Mouse (Mus musculus) heart, postnatal 4 days (tissue): ENCODE measurements around the gene Ccdc136. TPM values are rescaled to one million over a fixed set of nuclear protein-coding genes. Genes with fewer than 3 reads are reported as not detected.
A peak's percentile ranks its signal among the peaks of the same experiment; 100 is the strongest.

Experiments
- DNase-seq: peaks from one replicate; pipeline ENCODE4 v3.0.0; 2021
- microRNA-seq, 2 experiments: library from miRNA; unstranded; fragments of <30 nt; microRNA quantifications; one replicate each; pipeline ENCODE4 v1.2.0; 2021 to 2022
- total RNA-seq, 2 experiments: library from RNA; stranded (reverse); gene quantifications; 2 replicates each; pipeline ENCODE4 v1.2.3; 2021

Ccdc136 gene
- total RNA-seq, 2 experiments from 2014 or later: 10.6 to 15.8 TPM

DNA sequence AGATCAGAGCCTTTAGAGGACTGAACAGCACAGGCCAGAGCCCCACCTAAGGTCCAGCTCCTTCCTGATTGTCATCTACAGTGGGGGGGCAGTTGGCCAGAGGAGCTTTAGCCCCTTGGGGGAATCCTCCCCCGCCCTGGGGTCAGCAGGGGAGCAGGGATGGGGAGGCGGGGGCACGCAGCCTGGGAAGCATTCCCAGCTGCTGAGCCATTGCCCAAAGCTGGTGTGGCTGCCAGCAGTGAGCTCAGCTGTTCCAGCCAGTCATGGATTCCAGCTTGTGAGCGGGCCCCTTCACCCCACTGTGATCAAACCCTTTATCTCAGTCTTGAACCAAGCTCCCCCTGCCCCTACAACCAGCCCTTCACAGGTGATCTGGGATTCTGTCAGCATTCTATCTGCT lies 43.1 kb downstream of the Ccdc136 start:
- peak; percentile 49 for DNase-seq

DNA sequence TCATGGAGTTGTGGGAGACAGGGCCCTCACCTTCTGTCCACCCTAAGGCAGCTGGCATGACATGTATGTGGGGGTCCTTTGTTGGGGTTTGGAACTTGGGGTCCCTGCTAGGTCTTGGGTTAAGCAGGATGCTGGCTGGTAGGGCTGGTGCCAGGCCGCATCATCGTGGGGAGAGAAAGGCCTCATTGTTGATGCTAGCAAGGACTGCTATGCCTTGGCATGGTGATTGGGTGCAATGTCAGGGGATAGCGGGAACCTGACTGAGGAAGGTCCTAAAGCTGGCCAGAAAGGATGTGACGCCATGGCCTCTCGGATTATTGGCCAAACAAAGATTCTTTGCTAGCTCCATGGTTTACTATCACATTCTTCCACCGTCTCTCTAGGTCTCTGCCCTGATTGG lies 43.7 kb downstream of the Ccdc136 start:
- DNase-seq: no peak

DNA sequence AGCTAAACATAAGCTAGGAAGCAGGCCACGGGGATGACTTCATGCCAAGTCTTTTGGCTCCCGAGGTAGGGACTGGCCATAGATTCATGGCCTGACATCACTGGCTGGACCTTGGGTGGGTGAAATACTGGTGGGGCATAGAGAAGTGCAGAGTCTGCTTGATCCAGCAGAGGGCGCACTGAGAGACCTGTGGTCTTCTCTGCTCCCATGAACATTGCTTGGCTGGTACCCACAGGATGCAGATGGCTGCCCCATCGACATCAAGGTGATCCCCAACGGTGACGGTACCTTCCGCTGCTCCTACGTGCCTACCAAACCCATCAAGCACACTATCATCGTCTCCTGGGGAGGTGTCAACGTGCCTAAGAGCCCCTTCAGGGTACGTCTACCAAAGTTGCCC lies 48.7 kb downstream of the Ccdc136 start:
- DNase-seq: peak; percentile 74

DNA sequence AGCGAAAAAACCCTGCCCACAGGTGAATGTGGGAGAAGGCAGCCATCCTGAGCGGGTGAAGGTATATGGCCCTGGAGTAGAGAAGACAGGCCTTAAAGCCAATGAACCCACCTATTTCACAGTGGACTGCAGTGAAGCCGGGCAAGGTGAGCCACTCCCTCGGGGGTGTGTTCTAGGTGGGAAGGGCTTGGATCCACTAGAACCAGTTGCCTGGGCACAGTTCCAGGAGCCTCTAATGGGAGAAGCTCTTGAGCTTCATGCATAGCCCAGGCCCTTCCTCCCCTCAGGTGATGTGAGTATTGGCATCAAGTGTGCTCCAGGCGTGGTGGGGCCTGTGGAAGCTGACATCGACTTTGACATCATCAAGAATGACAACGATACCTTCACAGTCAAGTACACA lies 49.2 kb downstream of the Ccdc136 start:
- peak; percentile 53 for DNase-seq

DNA sequence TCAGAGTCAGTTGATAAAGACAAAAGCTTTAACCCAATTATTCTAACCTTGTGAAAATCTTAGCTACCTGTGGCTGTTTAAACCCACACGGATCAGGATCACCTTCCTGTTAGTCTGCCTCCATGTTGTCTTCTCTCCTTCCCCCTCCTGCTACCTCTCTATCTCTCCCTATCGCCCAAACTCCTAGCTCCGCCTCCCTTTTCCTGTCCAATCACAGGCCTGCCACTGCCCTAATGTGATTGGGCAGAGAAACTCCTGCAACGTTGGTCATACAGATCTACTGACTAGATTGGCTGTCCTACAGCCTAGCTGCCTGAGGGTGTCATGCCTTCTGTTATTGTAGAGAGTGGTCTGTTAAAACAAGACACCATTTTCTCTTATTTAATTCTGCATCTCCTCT lies 53.7 kb downstream of the Ccdc136 start:
- DNase-seq: no peak

DNA sequence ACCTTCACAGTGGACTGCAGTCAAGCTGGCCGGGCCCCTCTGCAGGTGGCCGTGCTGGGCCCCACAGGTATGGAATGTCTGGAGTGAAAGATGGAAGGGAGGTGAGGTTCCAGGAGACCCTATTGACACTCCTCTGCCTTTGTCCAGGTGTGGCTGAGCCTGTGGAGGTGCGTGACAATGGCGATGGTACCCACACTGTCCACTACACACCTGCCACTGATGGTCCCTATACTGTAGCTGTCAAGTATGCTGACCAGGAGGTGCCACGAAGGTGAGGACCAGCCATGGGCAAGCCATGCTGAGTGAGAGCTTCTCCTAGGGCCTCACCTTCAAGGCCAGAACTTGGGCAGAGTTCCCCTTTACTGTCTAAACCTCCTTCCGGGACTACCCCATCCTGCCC lies 54.6 kb downstream of the Ccdc136 start:
- DNase-seq: no peak

DNA sequence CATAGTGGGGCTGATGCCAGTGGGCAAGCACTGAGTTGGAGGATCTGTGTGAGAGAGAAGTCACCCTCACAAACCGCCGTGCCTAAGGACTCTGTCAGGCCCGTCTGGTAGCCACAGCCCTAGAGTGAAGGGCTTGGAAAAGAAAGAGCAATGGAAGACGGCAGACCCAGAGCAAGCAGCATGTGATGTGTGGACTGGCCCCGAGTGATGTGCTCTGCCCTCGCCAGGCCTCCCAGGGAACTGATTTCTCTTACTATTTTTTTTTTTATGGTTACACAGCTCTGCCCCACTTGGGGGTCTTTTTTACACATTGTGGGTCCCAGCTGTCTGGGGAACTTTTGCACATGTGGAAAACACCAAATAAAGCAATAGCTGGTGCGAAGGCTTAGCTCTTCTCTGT lies 65.4 kb downstream of the Ccdc136 start:
- DNase-seq: no peak

DNA sequence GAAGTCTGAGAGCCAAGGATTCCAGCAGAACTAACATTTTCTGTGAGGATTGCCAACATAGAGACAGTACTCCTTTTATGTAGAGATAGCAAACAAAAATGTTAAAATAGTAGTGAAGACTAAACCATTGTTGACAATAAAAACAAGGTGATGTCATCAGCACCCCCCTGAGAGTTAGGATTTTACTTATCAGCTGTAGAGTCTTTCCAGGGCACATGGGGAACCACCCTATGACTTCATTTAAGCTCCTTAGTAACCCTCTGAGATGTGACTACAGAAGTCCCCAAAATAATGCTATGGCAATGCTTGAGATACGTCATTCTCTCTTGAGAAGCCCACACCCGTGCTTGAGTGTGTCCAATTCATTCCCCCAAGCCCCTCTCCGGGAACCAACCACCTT lies 67.3 kb downstream of the Ccdc136 start:
- DNase-seq: no peak

DNA sequence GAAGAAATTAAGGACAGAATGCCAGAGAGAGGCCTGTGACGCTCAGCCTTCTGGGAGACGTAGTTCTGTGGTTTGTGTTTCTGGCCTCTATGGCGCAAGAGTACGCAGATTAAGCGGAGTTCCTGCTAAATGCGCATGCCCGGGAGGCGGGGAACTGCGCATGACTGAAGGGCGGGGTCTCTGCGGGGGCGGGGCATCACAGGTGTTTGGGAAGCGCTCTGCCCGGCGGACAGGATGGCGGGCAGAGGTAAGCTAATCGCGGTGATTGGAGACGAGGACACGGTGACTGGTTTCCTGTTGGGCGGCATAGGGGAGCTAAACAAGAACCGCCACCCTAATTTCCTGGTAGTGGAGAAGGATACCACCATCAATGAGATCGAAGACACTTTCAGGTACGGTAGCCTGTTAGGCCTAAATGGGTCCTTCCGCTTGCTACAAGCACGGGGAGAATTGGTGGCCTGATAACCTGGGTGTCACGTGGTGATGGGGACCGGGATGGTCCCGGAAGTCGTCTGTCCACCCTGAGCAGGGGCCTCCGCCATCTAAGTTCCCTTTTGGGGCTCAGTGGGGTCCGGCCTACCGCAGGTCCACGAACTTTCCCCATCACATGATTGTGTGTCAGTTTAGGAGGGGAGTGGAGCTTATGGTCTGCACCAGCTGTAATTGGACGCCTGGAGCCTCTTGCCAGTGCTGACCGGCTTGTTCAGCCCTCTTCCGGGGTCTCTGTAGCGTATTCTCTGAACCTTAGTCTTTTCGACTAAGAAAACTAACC lies 71.7 kb downstream of the Ccdc136 start, which contains the start of gene Atp6v1f:
Gene Atp6v1f (plus strand): TSS at position 136 of the 772 bp plus-strand sequence.
- DNase-seq: peak; percentile 93

DNA sequence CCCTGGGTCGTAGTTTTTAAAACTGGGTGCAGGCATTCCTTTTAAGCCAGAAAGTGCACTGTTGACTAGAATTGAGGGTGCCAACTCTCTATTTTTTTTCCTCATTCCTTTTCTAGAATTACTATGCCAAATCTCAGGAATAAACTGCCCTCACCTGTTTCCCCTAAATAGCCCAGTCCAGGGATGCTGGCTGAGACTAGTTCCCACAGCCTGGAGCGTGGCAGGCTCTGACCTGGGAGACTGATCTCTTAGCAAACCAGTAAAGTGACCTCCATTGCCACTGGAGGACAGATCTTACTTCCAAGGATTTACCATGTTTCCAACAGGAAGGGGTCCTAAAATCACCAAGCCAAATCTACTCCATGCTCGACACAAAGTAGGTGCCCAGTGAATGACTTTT lies 72.7 kb downstream of the Ccdc136 start:
- no peak for DNase-seq

DNA sequence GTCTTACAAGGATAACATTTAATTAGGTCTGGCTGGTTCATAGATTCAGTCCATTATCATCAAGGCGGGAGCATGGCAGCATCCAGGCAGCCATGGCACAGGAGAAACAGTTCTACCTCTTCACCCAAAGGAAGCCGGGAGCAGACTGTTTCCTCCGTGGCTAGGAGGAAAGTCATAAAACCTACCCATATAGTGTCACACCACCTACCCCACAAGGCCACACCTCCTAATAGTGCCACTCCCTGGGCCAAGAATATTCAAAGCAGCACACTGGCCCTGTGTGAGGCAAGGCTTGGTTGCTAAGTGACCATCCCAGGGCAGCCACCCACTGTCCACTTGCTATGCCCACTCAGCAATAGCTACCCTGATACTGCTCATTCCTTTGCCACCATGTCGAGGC lies 75.0 kb downstream of the Ccdc136 start, which contains the start of gene Atp6v1fnb:
Gene Atp6v1fnb (plus strand): TSS at position 301 of the 400 bp plus-strand sequence.
- DNase-seq: no peak

DNA sequence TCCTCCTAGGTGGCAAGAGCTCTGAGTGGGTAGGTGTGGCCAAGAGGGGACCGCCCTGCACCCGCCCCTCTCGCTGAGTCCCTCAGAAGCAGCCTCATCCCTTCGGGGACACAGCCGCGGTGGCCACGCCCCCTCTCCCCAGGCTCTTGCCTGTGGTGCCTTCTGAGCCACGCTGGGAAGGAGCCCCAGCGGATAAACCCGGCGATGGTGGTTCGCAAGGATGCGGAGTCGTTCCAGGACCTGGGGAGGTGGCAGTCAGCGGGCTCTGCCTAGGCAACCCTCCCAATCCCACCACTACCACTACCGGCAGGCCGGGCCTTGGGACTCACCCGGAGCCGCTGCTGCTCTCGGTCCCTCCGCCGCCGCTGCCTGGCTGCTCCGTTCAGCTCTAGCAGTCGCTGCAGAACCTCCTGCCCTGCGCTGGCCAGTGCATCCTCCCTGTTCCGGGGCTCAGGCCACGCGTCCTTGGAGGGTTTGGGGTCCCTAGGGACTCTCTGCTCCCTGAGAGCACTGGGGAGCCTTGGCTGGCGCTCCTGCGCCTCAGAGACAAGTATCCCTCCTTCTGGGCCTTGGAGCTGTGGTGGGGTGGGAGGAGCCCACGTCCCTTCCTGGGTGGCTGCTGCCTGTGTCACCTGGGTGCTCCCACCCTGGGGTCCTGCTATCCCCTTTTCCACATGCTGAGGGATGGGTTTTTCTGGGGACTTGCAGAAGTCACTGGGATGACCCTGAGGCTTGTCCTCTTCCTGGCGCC lies 78.0 kb downstream of the Ccdc136 start:
- DNase-seq: peak; percentile 75

DNA sequence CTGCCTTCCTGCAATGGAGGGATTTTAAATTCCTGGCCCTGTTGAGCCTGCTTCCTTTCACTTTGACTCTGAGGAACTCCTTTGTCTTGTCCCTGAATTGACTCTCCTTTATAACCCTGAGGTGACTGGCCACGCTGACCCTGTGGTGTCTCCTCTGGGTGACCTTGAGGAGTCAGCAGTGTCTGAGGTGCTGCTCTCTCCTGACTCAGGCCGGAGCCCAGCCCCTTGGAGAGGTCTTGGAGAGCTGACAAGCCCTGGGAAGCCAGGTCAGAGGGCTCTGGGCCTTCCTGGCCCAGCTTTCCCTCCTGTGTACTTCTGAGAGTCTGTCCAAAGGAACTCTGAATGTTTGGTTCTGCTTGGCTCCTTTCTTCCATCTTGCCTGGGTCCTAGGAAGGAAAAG lies 78.6 kb downstream of the Ccdc136 start:
- no peak for DNase-seq

Small RNA genes lying within 50 kb of the gene (microRNA-seq; reads per million reads assigned to microRNA genes)
- gene Gm26220 (0 to 0.69 reads per million in 2 experiments), gene Gm44354 (0 reads per million in 2 experiments)

Other genes starting within 250 kb of the Ccdc136 start
- 10 to 100 TPM; 30.3 to 32.5 TPM for gene Rbm28, start 231.3 kb upstream of the Ccdc136 start, total RNA-seq
- 1 to 10 TPM; 7.3 to 7.7 TPM for gene Prrt4, start 216.7 kb upstream of the Ccdc136 start, total RNA-seq
- 10 to 100 TPM; 29.5 to 30.6 TPM for gene Impdh1, start 179.9 kb upstream of the Ccdc136 start, total RNA-seq
- gene Hilpda, start 123.8 kb upstream of the Ccdc136 start, total RNA-seq: 1 to 10 TPM; 9.0 to 9.6 TPM
- under 1 TPM in 1 of 2 experiments, not detected in 1; 0.32 TPM for gene Fam71f2, start 116.7 kb upstream of the Ccdc136 start, total RNA-seq
- gene Fam71f1, start 77.2 kb upstream of the Ccdc136 start, total RNA-seq: not detected
- gene Calu, start 48.2 kb upstream of the Ccdc136 start, total RNA-seq: 100 to 1,000 TPM; 352 to 357 TPM
- not detected for gene Opn1sw, start 7.8 kb upstream of the Ccdc136 start, total RNA-seq
- 100 to 1,000 TPM; 303 to 309 TPM for gene Flnc, start 36.9 kb downstream of the Ccdc136 start, total RNA-seq
- 100 to 1,000 TPM; 110 to 117 TPM for gene Atp6v1f, start 71.4 kb downstream of the Ccdc136 start, total RNA-seq
- not detected for gene Atp6v1fnb, start 75.1 kb downstream of the Ccdc136 start, total RNA-seq
- gene Kcp, start 111.6 kb downstream of the Ccdc136 start, total RNA-seq: 10 to 100 TPM; 11.6 to 15.1 TPM
- gene Irf5, start 130.3 kb downstream of the Ccdc136 start, total RNA-seq: 1 to 10 TPM; 3.0 TPM
- 10 to 100 TPM; 52.2 to 54.6 TPM for gene Tnpo3, start 213.6 kb downstream of the Ccdc136 start, total RNA-seq